Mouse (Mus musculus) MEL (cell line): ENCODE results near the gene Adgrg5. TPM values are rescaled to one million over a fixed set of nuclear protein-coding genes. Genes with fewer than 3 reads are reported as not detected.

Experiments
- DNase-seq: peaks from one replicate; pipeline ENCODE4 v3.0.0; 2011; ENCODE audit warnings: low read depth, low spot score
- H3K27ac ChIP-seq: 2 replicates; pipeline ENCODE4 v1.5.1; 2012; ENCODE audit warnings: low read depth, mild to moderate bottlenecking, control low read depth, low read length, moderate library complexity; ENCODE audit not compliant: control insufficient read depth
- H3K27me3 ChIP-seq, 2 experiments: fragments of 150-350 bp in 1 of 2; sonication (generic) in 1 of 2; 2 replicates each; pipeline ENCODE4 v1.6.1; 2012; ENCODE audit warnings: low read length in 2 of 2, mild to moderate bottlenecking in 2 of 2, improper control_type of control experiment in 1 of 2, moderate library complexity in 1 of 2; ENCODE audit not compliant: insufficient read depth in 2 of 2, control insufficient read depth in 1 of 2
- H3K36me3 ChIP-seq, 2 experiments: 2 replicates each; pipeline ENCODE4 v1.6.1; 2012 to 2014; ENCODE audit warnings: low read length in 2 of 2, improper control_type of control experiment in 1 of 2, inconsistent platforms in 1 of 2, mild to moderate bottlenecking in 1 of 2; ENCODE audit not compliant: insufficient read depth in 2 of 2, control insufficient read depth in 1 of 2
- H3K4me1 ChIP-seq, 2 experiments: fragments of 150-350 bp in 1 of 2; sonication (generic) in 1 of 2; 2 replicates each; pipeline ENCODE4 v1.6.1; 2012; ENCODE audit warnings: low read length in 2 of 2, improper control_type of control experiment in 1 of 2, mild to moderate bottlenecking in 1 of 2; ENCODE audit not compliant: insufficient read depth in 2 of 2, control insufficient read depth in 1 of 2
- H3K4me3 ChIP-seq, 2 experiments: fragments of 150-350 bp in 1 of 2; sonication (generic) in 1 of 2; 2 replicates each; pipeline ENCODE4 v1.5.1; 2012; ENCODE audit warnings: low read depth in 2 of 2, low read length in 2 of 2, mild to moderate bottlenecking in 2 of 2, moderate library complexity in 2 of 2, control low read depth in 1 of 2, improper control_type of control experiment in 1 of 2; ENCODE audit not compliant: control insufficient read depth in 1 of 2, insufficient read depth in 1 of 2
- H3K79me2 ChIP-seq: 2 replicates; pipeline ENCODE4 v1.6.1; 2012; ENCODE audit warnings: mild to moderate bottlenecking, low read length, moderate library complexity; ENCODE audit not compliant: control insufficient read depth, poor library complexity, insufficient read depth
- H3K9ac ChIP-seq: 2 replicates; pipeline ENCODE4 v1.6.1; 2012; ENCODE audit warnings: low read depth, mild to moderate bottlenecking, control low read depth, low read length, moderate library complexity; ENCODE audit not compliant: control insufficient read depth, poor library complexity, severe bottlenecking
- H3K9me3 ChIP-seq: fragments of 150-350 bp; sonication (generic); replicated peaks from 2 replicates; pipeline ENCODE4 v1.6.1; 2012; ENCODE audit warnings: mild to moderate bottlenecking, low read length, improper control_type of control experiment, moderate library complexity; ENCODE audit not compliant: insufficient read depth
- CHD1 ChIP-seq: IDR thresholded peaks from 2 replicates; pipeline ENCODE4 v1.6.1; 2012; ENCODE audit warnings: low read depth, mild to moderate bottlenecking, inconsistent platforms, low read length, improper control_type of control experiment
- CHD2 ChIP-seq: IDR thresholded peaks from 2 replicates; pipeline ENCODE4 v1.6.1; 2011; ENCODE audit warnings: low read length, improper control_type of control experiment
- CTCF ChIP-seq, 3 experiments: IDR thresholded peaks in 2 of 3; conservative IDR thresholded peaks in 1 of 3; 2 replicates each; pipeline ENCODE4 v1.5.1; 2011 to 2012; ENCODE audit warnings: low read length in 3 of 3, low read depth in 2 of 3, mild to moderate bottlenecking in 2 of 3, improper control_type of control experiment in 1 of 3, inconsistent platforms in 1 of 3, mixed read lengths in 1 of 3, moderate library complexity in 1 of 3; ENCODE audit not compliant: control insufficient read depth in 1 of 3, insufficient read depth in 1 of 3, poor library complexity in 1 of 3, severe bottlenecking in 1 of 3
- ELF1 ChIP-seq: IDR thresholded peaks from 2 replicates; pipeline ENCODE4 v1.6.1; 2014; ENCODE audit warnings: low read depth, mild to moderate bottlenecking, inconsistent platforms, low read length, improper control_type of control experiment, moderate library complexity
- EP300 ChIP-seq, 2 experiments: IDR thresholded peaks; 2 replicates each; pipeline ENCODE4 v1.6.1; 2011; ENCODE audit warnings: improper control_type of control experiment in 2 of 2, low read length in 2 of 2, low read depth in 1 of 2, mild to moderate bottlenecking in 1 of 2
- GABPA ChIP-seq: IDR thresholded peaks from 2 replicates; pipeline ENCODE4 v1.6.1; 2012; ENCODE audit warnings: low read depth, mild to moderate bottlenecking, inconsistent platforms, low read length, improper control_type of control experiment, moderate library complexity
- GATA1 ChIP-seq: IDR thresholded peaks from 2 replicates; pipeline ENCODE4 v1.6.1; 2011; ENCODE audit warnings: low read depth, low read length, improper control_type of control experiment
- HCFC1 ChIP-seq: IDR thresholded peaks from 2 replicates; pipeline ENCODE4 v1.6.1; 2012; ENCODE audit warnings: low read depth, mild to moderate bottlenecking, inconsistent platforms, low read length, improper control_type of control experiment, moderate library complexity
- KAT2A ChIP-seq: conservative IDR thresholded peaks from 2 replicates; pipeline ENCODE4 v1.6.1; 2012; ENCODE audit warnings: low read depth, low read length, improper control_type of control experiment, inconsistent platforms
- MAX ChIP-seq: IDR thresholded peaks from 2 replicates; pipeline ENCODE4 v1.6.1; 2011; ENCODE audit warnings: low read length, improper control_type of control experiment
- MXI1 ChIP-seq: IDR thresholded peaks from 2 replicates; pipeline ENCODE4 v1.6.1; 2011; ENCODE audit warnings: mild to moderate bottlenecking, low read depth, low read length, improper control_type of control experiment
- NRF1 ChIP-seq: IDR thresholded peaks from 2 replicates; pipeline ENCODE4 v1.6.1; 2014; ENCODE audit warnings: low read depth, mild to moderate bottlenecking, inconsistent platforms, low read length, improper control_type of control experiment, moderate library complexity; ENCODE audit not compliant: poor library complexity, insufficient read depth, severe bottlenecking
- RAD21 ChIP-seq: IDR thresholded peaks from 2 replicates; pipeline ENCODE4 v1.6.1; 2011; ENCODE audit warnings: mild to moderate bottlenecking, low read depth, low read length, improper control_type of control experiment
- RCOR1 ChIP-seq: IDR thresholded peaks from 2 replicates; pipeline ENCODE4 v1.6.1; 2012; ENCODE audit warnings: low read depth, mild to moderate bottlenecking, inconsistent platforms, low read length, improper control_type of control experiment
- SIN3A ChIP-seq: IDR thresholded peaks from 2 replicates; pipeline ENCODE4 v1.6.1; 2012; ENCODE audit warnings: low read length, improper control_type of control experiment, inconsistent platforms
- SMC3 ChIP-seq: IDR thresholded peaks from 2 replicates; pipeline ENCODE4 v1.6.1; 2011; ENCODE audit warnings: low read depth, low read length, improper control_type of control experiment
- TAL1 ChIP-seq: IDR thresholded peaks from 2 replicates; pipeline ENCODE4 v1.6.1; 2012; ENCODE audit warnings: mild to moderate bottlenecking, inconsistent platforms, low read length, moderate library complexity, mixed read lengths
- TBP ChIP-seq: IDR thresholded peaks from 2 replicates; pipeline ENCODE4 v1.8.0; 2011; ENCODE audit warnings: low read depth, low read length, improper control_type of control experiment
- TCF12 ChIP-seq: IDR thresholded peaks from 2 replicates; pipeline ENCODE4 v1.6.1; 2014; ENCODE audit warnings: low read depth, mild to moderate bottlenecking, inconsistent platforms, low read length, improper control_type of control experiment, moderate library complexity
- UBTF ChIP-seq: IDR thresholded peaks from 2 replicates; pipeline ENCODE4 v1.6.1; 2012; ENCODE audit warnings: low read depth, mild to moderate bottlenecking, inconsistent platforms, low read length, improper control_type of control experiment, moderate library complexity, borderline replicate concordance; ENCODE audit not compliant: insufficient read depth
- USF2 ChIP-seq, 2 experiments: IDR thresholded peaks; 2 replicates each; pipeline ENCODE4 v1.6.1; 2011 to 2012; ENCODE audit warnings: improper control_type of control experiment in 2 of 2, low read length in 2 of 2, borderline replicate concordance in 1 of 2, inconsistent platforms in 1 of 2, low read depth in 1 of 2, mild to moderate bottlenecking in 1 of 2; ENCODE audit not compliant: insufficient read depth in 1 of 2
- ZC3H11A ChIP-seq: IDR thresholded peaks from 2 replicates; pipeline ENCODE4 v1.6.1; 2012; ENCODE audit warnings: low read depth, mild to moderate bottlenecking, inconsistent platforms, low read length, improper control_type of control experiment
- polyA plus RNA-seq, 2 experiments: library from polyadenylated mRNA; stranded (reverse) in 1 of 2; unstranded in 1 of 2; fragments of >175 nt in 1 of 2; fragments of >200 nt in 1 of 2; gene quantifications; 2 replicates each; pipeline versions ENCODE4 v1.2.1 to v1.2.4; 2012; ENCODE audit warnings: low replicate concordance in 2 of 2, low read depth in 1 of 2; ENCODE audit not compliant: insufficient read length in 2 of 2, insufficient read depth in 1 of 2, missing spikeins in 1 of 2
- total RNA-seq: library from RNA; depleted of rRNA; stranded (reverse); fragments of 300-350 nt; gene quantifications from 2 replicates; pipeline ENCODE4 v1.2.3, GENCODE M21; 2012

Adgrg5 gene
- total and polyA plus RNA-seq, 3 experiments = 0.04 to 1.3 TPM; not detected in 1

DNA sequence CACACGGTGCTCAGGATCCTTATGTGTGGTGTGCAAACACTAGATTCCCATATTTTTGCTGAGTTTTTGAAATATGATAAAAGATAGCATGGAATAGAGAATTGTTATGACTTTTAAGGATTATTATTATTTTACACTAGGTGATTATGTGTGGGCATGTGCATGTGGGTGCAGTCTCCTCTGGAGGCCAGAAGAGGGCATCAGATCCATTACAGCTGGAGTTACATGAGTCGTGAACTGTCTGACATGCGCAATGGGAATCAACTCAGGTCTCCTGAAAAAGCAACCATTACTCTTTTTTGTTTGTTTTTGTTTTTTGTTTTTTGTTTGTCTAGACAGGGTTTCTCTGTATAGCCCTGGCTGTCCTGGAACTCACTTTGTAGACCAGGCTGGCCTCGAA is 25.5 kb downstream of the Adgrg5 start (continued):
- TF ChIP-seq USF2 (IDR thresholded peaks at IDR 0.05; ENCODE audit: borderline replicate concordance in 1 of 2, insufficient read depth in 1 of 2, low read depth in 1 of 2, low read length in 2 of 2) (no peak), TAL1 (no peak), TBP (no peak), CTCF (IDR thresholded peaks at IDR 0.05 in 2 of 3, conservative IDR thresholded peaks at IDR 0.05 in 1 of 3; ENCODE audit: control insufficient read depth in 1 of 3, insufficient read depth in 1 of 3, low read depth in 2 of 3, low read length in 3 of 3, poor library complexity in 1 of 3, severe bottlenecking in 1 of 3) (peak; percentile 47 to 64 (median 61)), KAT2A (no peak), UBTF (no peak)
- TF ChIP-seq, all 39 proteins: peak for 4

DNA sequence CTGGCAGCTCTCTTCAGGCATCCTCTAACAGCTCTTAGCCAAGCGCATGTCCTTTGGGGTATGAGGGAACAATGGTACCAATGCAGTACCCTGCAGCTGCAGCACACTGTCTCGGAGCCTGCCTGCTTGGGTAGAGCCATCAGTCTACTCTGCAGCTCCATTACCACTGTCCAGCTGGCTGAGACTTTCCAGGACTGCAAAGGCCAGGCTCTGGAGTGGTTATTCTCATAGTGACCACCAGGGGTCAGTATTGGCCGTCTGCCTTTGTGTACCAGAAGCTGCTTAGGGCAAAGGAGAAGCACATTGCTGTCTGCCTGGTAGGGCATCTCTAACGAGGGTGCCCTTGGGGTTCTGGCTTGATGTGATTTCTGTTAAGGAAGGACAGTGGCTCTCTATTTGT is 26.6 kb downstream of the Adgrg5 start:
- peaks cover 0 to 10% of the 10 kb centered on the region in 2 experiments; a peak in 2 of 4 replicates for H3K4me1 ChIP-seq
- TF ChIP-seq CTCF (IDR thresholded peaks at IDR 0.05 in 2 of 3, conservative IDR thresholded peaks at IDR 0.05 in 1 of 3; ENCODE audit: control insufficient read depth in 1 of 3, insufficient read depth in 1 of 3, low read depth in 2 of 3, low read length in 3 of 3, poor library complexity in 1 of 3, severe bottlenecking in 1 of 3) (peak; percentile 89 to 99 (median 94)), MXI1 (no peak), HCFC1 (no peak), ZC3H11A (peak; percentile 91), RAD21 (peak; percentile 91), TCF12 (no peak), SMC3 (peak; percentile 96), MAX (no peak), UBTF (no peak), RCOR1 (no peak), CHD2 (no peak), CHD1 (no peak), TBP (no peak), ELF1 (no peak), SIN3A (0 out of 2 replicates have a peak, but pooled peaks have one; percentile 28), EP300 (IDR thresholded peaks at IDR 0.05; ENCODE audit: low read depth in 1 of 2, low read length in 2 of 2) (no peak), NRF1 (no peak), GABPA (no peak), GATA1 (no peak)
- TF ChIP-seq, all 39 proteins: peak for 5
- Histone ChIP-seq H3K27ac (no peak overlapping the region), H3K9ac (no peak overlapping the region), H3K4me3 (no peak overlapping the region), H3K27me3 (peaks cover 0 to 1% of the 10 kb centered on the region in 2 experiments; a peak in 1 of 4 replicates), H3K36me3 (no peaks in the 10 kb centered on the region), H3K9me3 (no peaks in the 10 kb centered on the region), H3K79me2 (no peaks in the 10 kb centered on the region)
- DNase-seq = peak; percentile 78
